In the genomic region with DNA sequence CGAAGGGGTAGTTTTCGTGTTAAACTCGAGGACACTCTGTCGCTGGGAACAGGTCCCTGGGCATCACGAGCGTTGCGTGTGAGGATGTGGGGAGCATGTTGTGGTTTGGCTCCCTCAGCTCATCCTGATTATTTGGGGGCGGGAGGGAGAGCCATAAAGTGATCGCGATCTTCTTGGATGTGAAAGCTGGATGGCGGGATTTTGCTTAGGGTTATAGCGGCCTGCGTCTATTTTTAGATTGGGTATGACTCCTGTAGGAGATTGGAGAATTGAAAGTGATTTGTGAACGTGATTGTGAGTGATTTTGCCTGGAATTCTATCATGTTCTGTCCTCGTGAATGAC, we compare ENCODE assay signal across 8 mouse cellular contexts. TPM values are rescaled to one million over a fixed set of nuclear protein-coding genes. Genes with fewer than 3 reads are reported as not detected.
DNase-seq lines count a peak whose midpoint lies in the region; ATAC-seq and TF ChIP-seq lines count a peak whose summit lies in the region.

No protein-coding gene starts in this region.

- WGBS in heart, embryonic 13.5 days: 5% methylated on average over 15 of the region's 15 CpGs
- WGBS in forebrain, embryonic 13.5 days: 6% methylated on average over 15 of the region's 15 CpGs
- under 1% methylated on average over 15 of the region's 15 CpGs for WGBS in macrophage (ENCODE audit: missing documents)

- no peak for DNase-seq in heart, adult 18-20 months
- no peak for DNase-seq in G1E (ENCODE audit: low spot score)
- no peak for DNase-seq in right cerebral cortex, postnatal 10 days (ENCODE audit: low spot score in 2 of 2)
- no peak for DNase-seq in B cell, adult 2 months
- no peak for DNase-seq in right cerebral cortex, postnatal 36 days (ENCODE audit: low spot score in 2 of 2)

- H3K9ac ChIP-seq in heart, embryonic 13.5 days: peak overlapping the region; percentile 93
- peak overlapping the region; percentile 86 for H3K9ac ChIP-seq in forebrain, embryonic 13.5 days

- H3K27me3 ChIP-seq in heart, embryonic 13.5 days (replicated peaks): no peaks in the 10 kb centered on the region
- no peaks in the 10 kb centered on the region for H3K27me3 ChIP-seq in G1E (ENCODE audit: insufficient read depth, low read length)
- H3K27me3 ChIP-seq in forebrain, embryonic 13.5 days: no peaks in the 10 kb centered on the region

- H3K4me1 ChIP-seq in heart, embryonic 13.5 days: peaks cover 12% of the 10 kb centered on the region
- peaks cover 13% of the 10 kb centered on the region for H3K4me1 ChIP-seq in G1E (ENCODE audit: insufficient read depth, low read depth, low read length)
- peaks cover 6% of the 10 kb centered on the region for H3K4me1 ChIP-seq in forebrain, embryonic 13.5 days

- peak overlapping the region; percentile 90 for H3K27ac ChIP-seq in heart, embryonic 13.5 days (replicated peaks)
- peak overlapping the region; percentile 70 for H3K27ac ChIP-seq in forebrain, embryonic 13.5 days
- peak overlapping the region; percentile 68 for H3K27ac ChIP-seq in macrophage

- TF ChIP-seq CTCF in G1E (IDR thresholded peaks at IDR 0.05; ENCODE audit: low read depth, low read length): no peak

- no peak for ATAC-seq in heart, embryonic 13.5 days (ENCODE audit: extremely low read depth, insufficient number of reproducible peaks, low FRiP score, low TSS enrichment)
- ATAC-seq in G1E (ENCODE audit: extremely low read depth, insufficient number of reproducible peaks, low FRiP score, poor library complexity, severe bottlenecking): no peak
- no peak for ATAC-seq in forebrain, embryonic 13.5 days

- peaks cover 48% of the 10 kb centered on the region for H3K79me2 ChIP-seq in macrophage (ENCODE audit: inconsistent target)

- H3K36me3 ChIP-seq in heart, embryonic 13.5 days: peaks cover 21% of the 10 kb centered on the region
- peaks cover 17% of the 10 kb centered on the region for H3K36me3 ChIP-seq in G1E (replicated peaks)
- peaks cover 19% of the 10 kb centered on the region for H3K36me3 ChIP-seq in forebrain, embryonic 13.5 days (ENCODE audit: poor library complexity, severe bottlenecking)
- H3K36me3 ChIP-seq in macrophage (ENCODE audit: inconsistent target): peaks cover 17% of the 10 kb centered on the region; the same call in 1 of the 2 replicates

- H3K4me2 ChIP-seq in heart, embryonic 13.5 days: peak overlapping the region; percentile 86
- H3K4me2 ChIP-seq in forebrain, embryonic 13.5 days: peak overlapping the region; percentile 74

- no peaks in the 10 kb centered on the region for H3K9me3 ChIP-seq in heart, embryonic 13.5 days
- peaks cover 7% of the 10 kb centered on the region for H3K9me3 ChIP-seq in G1E (replicated peaks)
- H3K9me3 ChIP-seq in forebrain, embryonic 13.5 days (replicated peaks): no peaks in the 10 kb centered on the region

- peak overlapping the region; percentile 85 for H3K4me3 ChIP-seq in heart, embryonic 13.5 days
- peak overlapping the region; percentile 81 for H3K4me3 ChIP-seq in G1E (ENCODE audit: low read depth, low read length)
- peak overlapping the region; percentile 78 for H3K4me3 ChIP-seq in forebrain, embryonic 13.5 days
- peak overlapping the region; percentile 90 for H3K4me3 ChIP-seq in macrophage (ENCODE audit: inconsistent target)

RNA-seq across cellular contexts. Expression of a gene that starts 0.4 kb away (rescaled TPM):
- 9.6 and 10.0 TPM in 2 replicates for polyA plus RNA-seq in heart, embryonic 13.5 days (2015; fragmentation: Nextera tagmentation; extraction: Ambion mirVana)
- 1 to 10 TPM; 2.1 to 2.5 TPM for total RNA-seq in heart, adult 18-20 months (2021)
- total RNA-seq in G1E (2014; fragmentation: Nextera tagmentation) (5.8 and 8.7 TPM in 2 replicates), G1E (2017) (6.7 and 6.8 TPM in 2 replicates)
- polyA plus RNA-seq in G1E (2012) (2.4 and 2.6 TPM in 2 replicates), macrophage (2018) (4.3 to 6.3 TPM (median 4.8 TPM) in 3 replicates)
- 19.0 and 21.1 TPM in 2 replicates for polyA plus RNA-seq in forebrain, embryonic 13.5 days (2015; fragmentation: Nextera tagmentation; extraction: Ambion mirVana)
- 10 to 100 TPM in 25 of 26 experiments, 1 to 10 TPM in 1; 9.2 to 73.6 (median 23.7) TPM for total RNA-seq in macrophage (2018; cell fraction: chromatin; rRNA removed)
- total RNA-seq in macrophage (2018; cell fraction: cytosol; rRNA removed): 10 to 100 TPM in 3 of 26 experiments, 1 to 10 TPM in 23; 1.9 to 21.1 (median 5.3) TPM
- 10 to 100 TPM in 24 of 26 experiments, 1 to 10 TPM in 2; 7.4 to 76.0 (median 16.5) TPM for total RNA-seq in macrophage (2018; cell fraction: nucleus; rRNA removed)

RNA-seq across cellular contexts. Expression of a gene that starts 27.6 kb away (rescaled TPM):
- polyA plus RNA-seq in heart, embryonic 13.5 days (2015; fragmentation: Nextera tagmentation; extraction: Ambion mirVana): 70.2 and 76.4 TPM in 2 replicates
- 10 to 100 TPM; 26.9 to 38.9 TPM for total RNA-seq in heart, adult 18-20 months (2021)
- total RNA-seq in G1E (2014; fragmentation: Nextera tagmentation) (29.5 and 36.0 TPM in 2 replicates), G1E (2017) (22.9 and 24.6 TPM in 2 replicates)
- polyA plus RNA-seq in G1E (2012) (0.15 and 0.30 TPM in 2 replicates), macrophage (2018) (12.5 to 26.3 TPM (median 21.7 TPM) in 3 replicates)
- polyA plus RNA-seq in forebrain, embryonic 13.5 days (2015; fragmentation: Nextera tagmentation; extraction: Ambion mirVana): 118 and 121 TPM in 2 replicates
- total RNA-seq in macrophage (2018; cell fraction: chromatin; rRNA removed): 10 to 100 TPM; 10.2 to 58.8 (median 24.9) TPM
- total RNA-seq in macrophage (2018; cell fraction: cytosol; rRNA removed): 10 to 100 TPM; 10.6 to 27.9 (median 18.3) TPM
- 10 to 100 TPM in 25 of 26 experiments, 1 to 10 TPM in 1; 9.2 to 67.2 (median 28.1) TPM for total RNA-seq in macrophage (2018; cell fraction: nucleus; rRNA removed)

RNA-seq across cellular contexts. Expression of a gene that starts 31.8 kb away (rescaled TPM):
- polyA plus RNA-seq in heart, embryonic 13.5 days (2015; fragmentation: Nextera tagmentation; extraction: Ambion mirVana): 4.7 and 6.0 TPM in 2 replicates
- 1 to 10 TPM; 1.4 to 1.9 TPM for total RNA-seq in heart, adult 18-20 months (2021)
- total RNA-seq in G1E (2014; fragmentation: Nextera tagmentation) (5.6 and 7.5 TPM in 2 replicates), G1E (2017) (2.0 and 2.8 TPM in 2 replicates)
- polyA plus RNA-seq in G1E (2012) (1.8 TPM in 2 replicates), macrophage (2018) (1.9 to 2.1 TPM (median 2.0 TPM) in 3 replicates)
- polyA plus RNA-seq in forebrain, embryonic 13.5 days (2015; fragmentation: Nextera tagmentation; extraction: Ambion mirVana): 19.3 and 20.9 TPM in 2 replicates
- total RNA-seq in macrophage (2018; cell fraction: chromatin; rRNA removed): 10 to 100 TPM in 4 of 26 experiments, 1 to 10 TPM in 19, under 1 TPM in 2, not detected in 1; 0.68 to 13.5 (median 3.7) TPM
- 1 to 10 TPM in 15 of 26 experiments, under 1 TPM in 11; 0.23 to 2.8 (median 1.3) TPM for total RNA-seq in macrophage (2018; cell fraction: cytosol; rRNA removed)
- 1 to 10 TPM in 19 of 26 experiments, under 1 TPM in 5, not detected in 2; 0.32 to 7.1 (median 2.9) TPM for total RNA-seq in macrophage (2018; cell fraction: nucleus; rRNA removed)

RNA-seq across cellular contexts. Expression of a gene that starts 31.9 kb away (rescaled TPM):
- 0.29 TPM in 1 of 2 replicates, not detected in the other for polyA plus RNA-seq in heart, embryonic 13.5 days (2015; fragmentation: Nextera tagmentation; extraction: Ambion mirVana)
- not detected for total RNA-seq in heart, adult 18-20 months (2021)
- 0.90 TPM in 1 of 2 replicates, not detected in the other for total RNA-seq in G1E (2014; fragmentation: Nextera tagmentation)
- not detected in 2 replicates for total RNA-seq in G1E (2017)
- not detected in 2 replicates for polyA plus RNA-seq in G1E (2012)
- polyA plus RNA-seq in forebrain, embryonic 13.5 days (2015; fragmentation: Nextera tagmentation; extraction: Ambion mirVana): 1.7 and 3.5 TPM in 2 replicates
- total RNA-seq in macrophage (2018; cell fraction: chromatin; rRNA removed): 1 to 10 TPM in 1 of 26 experiments, under 1 TPM in 4, not detected in 21; 0.49 to 2.4 (median 0.57) TPM
- under 1 TPM in 7 of 26 experiments, not detected in 19; 0.05 to 0.31 (median 0.10) TPM for total RNA-seq in macrophage (2018; cell fraction: cytosol; rRNA removed)
- total RNA-seq in macrophage (2018; cell fraction: nucleus; rRNA removed): under 1 TPM in 3 of 26 experiments, not detected in 23; 0.28 to 0.76 (median 0.47) TPM
- polyA plus RNA-seq in macrophage (2018): not detected in 3 replicates

RNA-seq across cellular contexts. Expression of a gene that starts 47.4 kb away (rescaled TPM):
- polyA plus RNA-seq in heart, embryonic 13.5 days (2015; fragmentation: Nextera tagmentation; extraction: Ambion mirVana): 8.6 and 9.5 TPM in 2 replicates
- total RNA-seq in heart, adult 18-20 months (2021): 10 to 100 TPM; 27.8 to 30.9 TPM
- total RNA-seq in G1E (2014; fragmentation: Nextera tagmentation) (123 and 124 TPM in 2 replicates), G1E (2017) (74.8 and 77.9 TPM in 2 replicates)
- polyA plus RNA-seq in G1E (2012) (4.6 and 12.7 TPM in 2 replicates), macrophage (2018) (17.2 to 34.1 TPM (median 30.3 TPM) in 3 replicates)
- polyA plus RNA-seq in forebrain, embryonic 13.5 days (2015; fragmentation: Nextera tagmentation; extraction: Ambion mirVana): 19.5 and 23.7 TPM in 2 replicates
- total RNA-seq in macrophage (2018; cell fraction: chromatin; rRNA removed): 10 to 100 TPM; 19.9 to 73.4 (median 36.4) TPM
- total RNA-seq in macrophage (2018; cell fraction: cytosol; rRNA removed): 10 to 100 TPM in 22 of 26 experiments, 1 to 10 TPM in 4; 6.8 to 23.3 (median 18.0) TPM
- 10 to 100 TPM; 14.1 to 74.3 (median 26.2) TPM for total RNA-seq in macrophage (2018; cell fraction: nucleus; rRNA removed)

Comparison
In these comparisons a context has a peak if more than half of its experiments do, and no peak if none do; other contexts are left out.
1. RNA of a gene that starts 27.6 kb away (polyA plus RNA-seq): 118 to 121 TPM in forebrain, embryonic 13.5 days, 70.2 to 76.4 TPM in heart, embryonic 13.5 days and 12.5 to 26.3 TPM in macrophage; 0.15 to 0.30 TPM in G1E; every median in the first group is over 10 times any median in the second.
2. Peak in every context shown above with its lines, with median percentiles within 50 percentile points of each other: H3K27ac ChIP-seq and H3K4me3 ChIP-seq.